Mouse (Mus musculus): ENCODE data around the gene Mrps21. TPM values are rescaled to one million over a fixed set of nuclear protein-coding genes. Genes with fewer than 3 reads are reported as not detected.

Mrps21 gene
- polyA plus RNA-seq, 1 experiment = 250 TPM

GRCm38 (mm10) chr3:95893126-95893525 lies 21.8 kb upstream of the Mrps21 start:
- TF ChIP-seq CTCF (IDR thresholded peaks at IDR 0.05; ENCODE audit: extremely low read depth, insufficient read depth, low read length) = no peak
- no peak for TF ChIP-seq POLR2A (IDR thresholded peaks at IDR 0.05; ENCODE audit: extremely low read depth, insufficient read depth, low read length)
- Histone ChIP-seq H3K4me3 (ENCODE audit: insufficient read depth, low read length) (no peak overlapping the region; the same call in 1 of the 2 replicates), H3K4me1 (ENCODE audit: control insufficient read depth, insufficient read depth, low read length) (0 out of 2 replicates have a peak, but pooled peaks cover 3% of the 10 kb centered on the region), H3K27ac (ENCODE audit: insufficient read depth, low read length) (peak overlapping the region; percentile 56; the same call in 1 of the 2 replicates)

GRCm38 (mm10) chr3:95892066-95893052 lies 21.0 kb upstream of the Mrps21 start:
- Histone ChIP-seq H3K4me3 (ENCODE audit: insufficient read depth, low read length) (no peak overlapping the region), H3K4me1 (ENCODE audit: control insufficient read depth, insufficient read depth, low read length) (0 out of 2 replicates have a peak, but pooled peaks cover 3% of the 10 kb centered on the region), H3K27ac (ENCODE audit: insufficient read depth, low read length) (peak overlapping the region; percentile 90)
- TF ChIP-seq CTCF (IDR thresholded peaks at IDR 0.05; ENCODE audit: extremely low read depth, insufficient read depth, low read length) = no peak
- no peak for TF ChIP-seq POLR2A (IDR thresholded peaks at IDR 0.05; ENCODE audit: extremely low read depth, insufficient read depth, low read length)

GRCm38 (mm10) chr3:95891211-95892065 lies 20.1 kb upstream of the Mrps21 start, which contains the start of gene BC028528:
TSS of gene BC028528 (minus strand) at chr3:95892005.
- Histone ChIP-seq H3K27ac (ENCODE audit: insufficient read depth, low read length) (peak within 1 kb of the TSS; percentile 90), H3K4me1 (ENCODE audit: control insufficient read depth, insufficient read depth, low read length) (0 out of 2 replicates have a peak, but pooled peaks cover 3% of the 10 kb centered on the region), H3K4me3 (ENCODE audit: insufficient read depth, low read length) (peak within 1 kb of the TSS; percentile 8)
- TF ChIP-seq CTCF (IDR thresholded peaks at IDR 0.05; ENCODE audit: extremely low read depth, insufficient read depth, low read length) (no peak), POLR2A (IDR thresholded peaks at IDR 0.05; ENCODE audit: extremely low read depth, insufficient read depth, low read length) (no peak)

- H3K4me3 ChIP-seq (ENCODE audit: insufficient read depth, low read length) = no peak overlapping the region
- TF ChIP-seq CTCF (IDR thresholded peaks at IDR 0.05; ENCODE audit: extremely low read depth, insufficient read depth, low read length) = no peak
- TF ChIP-seq POLR2A (IDR thresholded peaks at IDR 0.05; ENCODE audit: extremely low read depth, insufficient read depth, low read length) = no peak
- 0 out of 2 replicates have a peak, but pooled peaks cover 3% of the 10 kb centered on the region for H3K4me1 ChIP-seq (ENCODE audit: control insufficient read depth, insufficient read depth, low read length)
- no peak overlapping the region for H3K27ac ChIP-seq (ENCODE audit: insufficient read depth, low read length)
These were observed 18.3 kb upstream of the Mrps21 start for GRCm38 (mm10) chr3:95889664-95890063.

- TF ChIP-seq POLR2A (IDR thresholded peaks at IDR 0.05; ENCODE audit: extremely low read depth, insufficient read depth, low read length) (no peak), CTCF (IDR thresholded peaks at IDR 0.05; ENCODE audit: extremely low read depth, insufficient read depth, low read length) (no peak)
- Histone ChIP-seq H3K4me1 (ENCODE audit: control insufficient read depth, insufficient read depth, low read length) (peaks cover 4% of the 10 kb centered on the region; the same call in 1 of the 2 replicates), H3K4me3 (ENCODE audit: insufficient read depth, low read length) (no peak overlapping the region), H3K27ac (ENCODE audit: insufficient read depth, low read length) (no peak overlapping the region)
These were observed 16.3 kb upstream of the Mrps21 start for GRCm38 (mm10) chr3:95887596-95887995.

- Histone ChIP-seq H3K27ac (ENCODE audit: insufficient read depth, low read length) (no peak overlapping the region), H3K4me1 (ENCODE audit: control insufficient read depth, insufficient read depth, low read length) (peaks cover 1% of the 10 kb centered on the region; the same call in 1 of the 2 replicates), H3K4me3 (ENCODE audit: insufficient read depth, low read length) (no peak overlapping the region)
- TF ChIP-seq CTCF (IDR thresholded peaks at IDR 0.05; ENCODE audit: extremely low read depth, insufficient read depth, low read length) = no peak
- no peak for TF ChIP-seq POLR2A (IDR thresholded peaks at IDR 0.05; ENCODE audit: extremely low read depth, insufficient read depth, low read length)
These were observed 13.1 kb upstream of the Mrps21 start for GRCm38 (mm10) chr3:95884400-95884799.

GRCm38 (mm10) chr3:95882816-95883425 lies 11.6 kb upstream of the Mrps21 start:
- peak overlapping the region; percentile 88 for H3K4me3 ChIP-seq (ENCODE audit: insufficient read depth, low read length)
- TF ChIP-seq CTCF (IDR thresholded peaks at IDR 0.05; ENCODE audit: extremely low read depth, insufficient read depth, low read length) (peak; percentile 58), POLR2A (IDR thresholded peaks at IDR 0.05; ENCODE audit: extremely low read depth, insufficient read depth, low read length) (no peak)
- H3K4me1 ChIP-seq (ENCODE audit: control insufficient read depth, insufficient read depth, low read length) = peaks cover 1% of the 10 kb centered on the region; the same call in 1 of the 2 replicates
- peak overlapping the region; percentile 75 for H3K27ac ChIP-seq (ENCODE audit: insufficient read depth, low read length)

GRCm38 (mm10) chr3:95881979-95882815 lies 10.9 kb upstream of the Mrps21 start, which contains the start of gene Ciart:
TSS of gene Ciart (minus strand) at chr3:95882251.
- Histone ChIP-seq H3K4me3 (ENCODE audit: insufficient read depth, low read length) (peak within 1 kb of the TSS; percentile 88), H3K27ac (ENCODE audit: insufficient read depth, low read length) (peak within 1 kb of the TSS; percentile 75), H3K4me1 (ENCODE audit: control insufficient read depth, insufficient read depth, low read length) (peaks cover 1% of the 10 kb centered on the region; the same call in 1 of the 2 replicates)
- TF ChIP-seq CTCF (IDR thresholded peaks at IDR 0.05; ENCODE audit: extremely low read depth, insufficient read depth, low read length) (no peak), POLR2A (IDR thresholded peaks at IDR 0.05; ENCODE audit: extremely low read depth, insufficient read depth, low read length) (peak; percentile 86)
